Mouse (Mus musculus) forebrain, embryonic 12.5 days (tissue): ENCODE data around the gene Scgb2b21. TPM values are rescaled to one million over a fixed set of nuclear protein-coding genes. Genes with fewer than 3 reads are reported as not detected.
"Not testable (repeated sequence)": the region's sequence is repeated elsewhere in the genome, so short reads cannot be mapped to it uniquely, and the experiment has no call there.

Source experiments
- ATAC-seq: fragments of 200-750 bp; cut with Nextera tagmentation; 2 replicates; pipeline ENCODE4 v1.8.0; 2017; ENCODE audit warnings: moderate TSS enrichment; ENCODE audit not compliant: low FRiP score
- H3K27ac ChIP-seq: fragments of 300-500 bp; sonication (generic); 2 replicates; pipeline ENCODE4 v1.5.1; 2016; ENCODE audit warnings: mild to moderate bottlenecking
- H3K27me3 ChIP-seq: fragments of 300-500 bp; sonication (generic); 2 replicates; pipeline ENCODE4 v1.6.1; 2016; ENCODE audit warnings: mild to moderate bottlenecking
- H3K36me3 ChIP-seq: fragments of 300-500 bp; sonication (generic); replicated peaks from 2 replicates; pipeline ENCODE4 v1.6.1; 2016; ENCODE audit warnings: mild to moderate bottlenecking
- H3K4me1 ChIP-seq: fragments of 300-500 bp; sonication (generic); 2 replicates; pipeline ENCODE4 v1.6.1; 2016
- H3K4me2 ChIP-seq: fragments of 300-500 bp; sonication (generic); 2 replicates; pipeline ENCODE4 v1.6.1; 2016; ENCODE audit warnings: mild to moderate bottlenecking, moderate library complexity
- H3K4me3 ChIP-seq: fragments of 300-500 bp; sonication (generic); replicated peaks from 2 replicates; pipeline ENCODE4 v1.5.1; 2016; ENCODE audit warnings: mild to moderate bottlenecking
- H3K9ac ChIP-seq: fragments of 300-500 bp; sonication (generic); 2 replicates; pipeline ENCODE4 v1.6.1; 2016; ENCODE audit warnings: mild to moderate bottlenecking
- H3K9me3 ChIP-seq: fragments of 300-500 bp; sonication (generic); 2 replicates; pipeline ENCODE4 v1.6.1; 2016
- whole genome bisulfite sequencing: fragments of 180-500 bp; shearing (Covaris S2); methylation state at CpG from one replicate; pipeline ENCODE4 v1.1.7; 2016; 5-methylcytosine and 5-hydroxymethylcytosine counted together
- polyA plus RNA-seq: library from polyadenylated mRNA; unstranded; fragments of >200 nt; fragmentation: Nextera tagmentation; extraction: Ambion mirVana; gene quantifications from 2 replicates; pipeline ENCODE4 v1.2.1, GENCODE M21; 2016

The Scgb2b21 gene
- polyA plus RNA-seq, result not detected in 2 replicates

GRCm38 (mm10) chr7:33520358-33520757 is at the start of gene Scgb2b21:
TSS of gene Scgb2b21 (minus strand) at chr7:33520458.
- no peak within 1 kb of the TSS for H3K27ac ChIP-seq
- H3K27me3 ChIP-seq, result no peaks in the 10 kb centered on the region
- H3K9me3 ChIP-seq, result peaks cover 66% of the 10 kb centered on the region
- no peaks in the 10 kb centered on the region for H3K4me1 ChIP-seq
- H3K36me3 ChIP-seq, result no peaks in the 10 kb centered on the region
- H3K4me3 ChIP-seq, result no peak within 1 kb of the TSS
- no peak within 1 kb of the TSS for H3K4me2 ChIP-seq
- no peak within 1 kb of the TSS for H3K9ac ChIP-seq
- ATAC-seq, result no peak

- H3K9ac ChIP-seq, H3K4me2 ChIP-seq, H3K4me1 ChIP-seq, H3K36me3 ChIP-seq, H3K27me3 ChIP-seq, H3K4me3 ChIP-seq, H3K27ac ChIP-seq, ATAC-seq: not testable (repeated sequence)
- H3K9me3 ChIP-seq, result peaks cover 31% of the 10 kb centered on the region
- 89% methylated on average over 12 of the region's 12 CpGs for WGBS
Measured at GRCm38 (mm10) chr7:33543420-33543819, 23.2 kb upstream of the Scgb2b21 start.

Other genes with a start within 250 kb of the Scgb2b21 start
- gene Scgb2b19, start 240.1 kb downstream of the Scgb2b21 start, polyA plus RNA-seq, result not detected in 2 replicates
- gene Scgb1b19, start 233.2 kb downstream of the Scgb2b21 start, polyA plus RNA-seq, result not detected in 2 replicates
- not detected in 2 replicates for gene Scgb2b20, start 154.1 kb downstream of the Scgb2b21 start, polyA plus RNA-seq
- gene Scgb1b20, start 147.2 kb downstream of the Scgb2b21 start, polyA plus RNA-seq, result not detected in 2 replicates
- not detected in 2 replicates for gene Scgb2b24, start 218.9 kb upstream of the Scgb2b21 start, polyA plus RNA-seq
- not detected in 2 replicates for gene Scgb1b24, start 223.3 kb upstream of the Scgb2b21 start, polyA plus RNA-seq